Mouse (Mus musculus) liver, embryonic 16.5 days (tissue): Measurements from ENCODE around the gene E2f1. TPM values are rescaled to one million over a fixed set of nuclear protein-coding genes. Genes with fewer than 3 reads are reported as not detected.

Source experiments
- ATAC-seq: fragments of 200-750 bp; cut with Nextera tagmentation; 2 replicates; pipeline ENCODE4 v1.8.0; 2017; ENCODE audit warnings: low read depth, mild to moderate bottlenecking, moderate number of reproducible peaks, moderate library complexity
- H3K27ac ChIP-seq: fragments of 300-500 bp; sonication (generic); 2 replicates; pipeline ENCODE4 v1.5.1; 2014; ENCODE audit warnings: mild to moderate bottlenecking, low read length
- H3K27me3 ChIP-seq: fragments of 300-500 bp; sonication (generic); 2 replicates; pipeline ENCODE4 v1.6.1; 2014; ENCODE audit warnings: low read depth, low read length, mixed read lengths; ENCODE audit not compliant: control insufficient read depth, insufficient read depth
- H3K36me3 ChIP-seq: fragments of 300-500 bp; sonication (generic); 2 replicates; pipeline ENCODE4 v1.6.1; 2014; ENCODE audit warnings: mild to moderate bottlenecking; ENCODE audit not compliant: control insufficient read depth, insufficient read depth
- H3K4me1 ChIP-seq: fragments of 300-500 bp; sonication (generic); 2 replicates; pipeline ENCODE4 v1.6.1; 2014; ENCODE audit warnings: low read depth, low read length, mixed read lengths; ENCODE audit not compliant: control insufficient read depth
- H3K4me2 ChIP-seq: fragments of 300-500 bp; sonication (generic); 2 replicates; pipeline ENCODE4 v1.6.1; 2014; ENCODE audit warnings: low read depth, low read length, mixed read lengths
- H3K4me3 ChIP-seq: fragments of 300-500 bp; sonication (generic); 2 replicates; pipeline ENCODE4 v1.5.1; 2014; ENCODE audit warnings: low read depth, mild to moderate bottlenecking, low read length
- H3K9ac ChIP-seq: fragments of 300-500 bp; sonication (generic); 2 replicates; pipeline ENCODE4 v1.6.1; 2014; ENCODE audit warnings: low read depth, low read length
- H3K9me3 ChIP-seq: fragments of 300-500 bp; sonication (generic); replicated peaks from 2 replicates; pipeline ENCODE4 v1.6.1; 2016; ENCODE audit warnings: low read length; ENCODE audit not compliant: control insufficient read depth
- WGBS: fragments of 180-500 bp; shearing (Covaris S2); extraction: QIAGEN DNeasy Blood & Tissue Kit; methylation state at CpG from one replicate; pipeline ENCODE4 v1.1.7; 2014; ENCODE audit not compliant: insufficient replicate concordance; 5-methylcytosine and 5-hydroxymethylcytosine counted together
- polyA plus RNA-seq: library from polyadenylated mRNA; unstranded; fragments of >200 nt; fragmentation: Nextera tagmentation; extraction: Ambion mirVana; gene quantifications from 2 replicates; pipeline ENCODE4 v1.2.1, GENCODE M21; 2015

The E2f1 gene
- polyA plus RNA-seq, 1 experiment from 2014 or later, result 14.5 TPM

DNA sequence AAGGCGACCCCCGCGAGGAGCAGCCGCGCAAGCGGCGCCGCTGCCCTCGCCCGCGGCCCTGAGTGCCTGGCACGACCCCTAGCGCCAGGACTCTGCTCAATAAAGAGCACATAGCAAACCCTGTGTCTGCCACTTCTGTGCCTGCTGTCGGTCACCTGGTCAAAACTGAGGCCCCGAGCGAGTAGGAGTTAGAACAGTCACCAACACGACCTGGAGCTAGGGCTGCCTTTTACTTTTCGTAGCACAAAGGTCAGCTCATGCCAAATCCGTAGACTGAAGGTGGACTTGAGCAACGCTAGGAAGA lies 19.9 kb downstream of the E2f1 start:
- peak overlapping the region; percentile 54 for H3K4me3 ChIP-seq
- 0 out of 2 replicates have a peak, but pooled peaks cover 2% of the 10 kb centered on the region for H3K9me3 ChIP-seq
- peak overlapping the region; percentile 79 for H3K4me2 ChIP-seq
- ATAC-seq, result no peak
- no peak overlapping the region for H3K9ac ChIP-seq
- H3K27me3 ChIP-seq, result peaks cover 31% of the 10 kb centered on the region
- H3K4me1 ChIP-seq, result peaks cover 22% of the 10 kb centered on the region
- H3K36me3 ChIP-seq, result no peaks in the 10 kb centered on the region
- 13% methylated on average over 20 of the region's 20 CpGs for WGBS
- no peak overlapping the region for H3K27ac ChIP-seq

DNA sequence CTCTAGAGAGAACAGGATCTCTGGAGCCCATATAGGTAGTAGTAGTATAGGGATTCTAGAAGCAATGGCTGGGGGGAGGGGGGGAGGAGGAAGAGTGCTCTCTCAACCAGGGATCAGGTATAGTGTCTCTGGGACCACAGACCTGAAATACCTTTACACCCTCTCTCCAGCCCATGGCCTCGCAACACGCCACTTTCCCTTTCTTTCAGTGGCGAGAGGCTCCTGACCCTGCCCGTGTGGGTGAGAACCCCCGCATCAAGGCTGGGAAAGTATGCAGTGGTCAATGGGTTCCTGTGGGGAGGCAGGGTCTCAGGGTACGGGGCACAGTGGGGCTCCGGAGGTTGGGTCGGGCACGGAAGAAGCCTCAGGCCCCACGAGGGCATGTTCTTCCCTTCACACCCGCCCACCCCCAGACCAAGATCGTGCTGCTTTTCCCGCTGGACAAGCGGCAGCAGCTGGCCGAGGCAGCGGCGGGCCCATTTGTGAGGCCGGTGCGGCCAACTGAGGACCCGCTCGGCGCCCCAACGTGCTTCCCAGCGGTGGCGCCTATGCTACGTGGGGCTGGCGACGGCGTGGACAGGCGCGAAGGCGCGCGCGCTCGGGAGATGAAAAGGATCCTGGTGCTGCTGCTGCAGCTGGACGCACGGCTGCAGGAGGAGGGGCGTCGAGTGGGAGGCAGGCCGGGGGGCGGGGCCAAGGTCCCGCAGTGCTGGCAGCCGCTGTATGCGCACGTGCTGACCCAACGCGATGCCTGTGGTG lies 20.4 kb downstream of the E2f1 start:
- H3K36me3 ChIP-seq, result no peaks in the 10 kb centered on the region
- 0 out of 2 replicates have a peak, but pooled peaks cover 2% of the 10 kb centered on the region for H3K9me3 ChIP-seq
- peaks cover 22% of the 10 kb centered on the region for H3K4me1 ChIP-seq
- WGBS, result 5% methylated on average over 48 of the region's 48 CpGs
- peak overlapping the region; percentile 79 for H3K4me2 ChIP-seq
- no peak overlapping the region for H3K27ac ChIP-seq
- ATAC-seq, result peak; percentile 56; the same call in 1 of the 2 replicates
- H3K9ac ChIP-seq, result peak overlapping the region; percentile 44; the same call in 1 of the 2 replicates
- peaks cover 31% of the 10 kb centered on the region for H3K27me3 ChIP-seq
- peak overlapping the region; percentile 54 for H3K4me3 ChIP-seq

DNA sequence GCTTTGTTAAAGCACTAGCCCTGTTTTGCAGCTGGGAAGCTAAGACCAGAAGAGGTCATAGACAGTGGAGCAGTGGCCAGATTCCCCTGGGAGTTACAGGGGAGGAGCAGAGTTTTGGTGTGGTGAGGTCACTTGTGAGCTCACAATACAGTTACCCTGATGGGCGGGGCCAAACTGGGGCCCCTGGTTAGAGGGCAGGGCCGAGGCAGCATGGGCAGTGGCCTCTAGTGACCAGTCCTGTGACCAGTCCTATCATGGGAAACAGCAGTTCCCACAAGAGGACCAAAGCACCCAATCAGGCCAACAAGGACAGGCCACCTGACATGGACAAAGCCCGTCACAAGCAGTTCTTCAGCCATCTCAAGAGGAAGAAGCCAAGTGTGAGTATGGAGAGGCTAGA lies 21.0 kb downstream of the E2f1 start:
- H3K9me3 ChIP-seq, result 0 out of 2 replicates have a peak, but pooled peaks cover 2% of the 10 kb centered on the region
- H3K36me3 ChIP-seq, result no peaks in the 10 kb centered on the region
- 44% methylated on average over 3 of the region's 3 CpGs for WGBS
- H3K9ac ChIP-seq, result no peak overlapping the region
- peak; percentile 66 for ATAC-seq
- H3K4me2 ChIP-seq, result peak overlapping the region; percentile 79; the same call in 1 of the 2 replicates
- H3K4me3 ChIP-seq, result peak overlapping the region; percentile 54; the same call in 1 of the 2 replicates
- H3K27ac ChIP-seq, result no peak overlapping the region
- H3K4me1 ChIP-seq, result peaks cover 22% of the 10 kb centered on the region
- peaks cover 31% of the 10 kb centered on the region for H3K27me3 ChIP-seq

DNA sequence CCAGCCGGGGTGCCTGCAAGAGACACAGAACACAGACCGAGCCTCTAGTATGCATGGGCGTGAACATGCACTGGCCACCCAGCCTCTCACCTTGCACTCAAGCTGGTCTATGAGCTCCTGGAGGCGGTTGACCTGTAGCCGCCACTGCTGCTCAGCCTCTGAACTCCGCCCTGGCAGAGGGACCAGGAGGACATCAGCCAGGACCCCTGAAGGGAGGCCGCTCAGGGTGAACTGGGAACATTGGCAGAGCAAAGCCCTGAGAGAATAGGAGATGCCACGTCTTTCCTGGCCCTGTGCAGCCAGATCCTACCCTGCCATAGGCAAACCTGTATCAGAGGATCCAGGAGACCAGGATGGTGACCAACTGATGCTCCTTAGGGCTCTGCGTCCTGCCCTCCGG lies 23.0 kb downstream of the E2f1 start, which contains the start of gene 1700003F12Rik:
TSS of gene 1700003F12Rik (plus strand) at position 375 of the 400 bp plus-strand sequence.
- Histone ChIP-seq H3K9ac (no peak within 1 kb of the TSS), H3K9me3 (0 out of 2 replicates have a peak, but pooled peaks cover 2% of the 10 kb centered on the region), H3K27me3 (peaks cover 27% of the 10 kb centered on the region), H3K4me2 (no peak within 1 kb of the TSS), H3K4me3 (no peak within 1 kb of the TSS), H3K36me3 (no peaks in the 10 kb centered on the region), H3K27ac (no peak within 1 kb of the TSS), H3K4me1 (peaks cover 10% of the 10 kb centered on the region)
- ATAC-seq, result no peak
- 79% methylated on average over 10 of the region's 10 CpGs for WGBS

DNA sequence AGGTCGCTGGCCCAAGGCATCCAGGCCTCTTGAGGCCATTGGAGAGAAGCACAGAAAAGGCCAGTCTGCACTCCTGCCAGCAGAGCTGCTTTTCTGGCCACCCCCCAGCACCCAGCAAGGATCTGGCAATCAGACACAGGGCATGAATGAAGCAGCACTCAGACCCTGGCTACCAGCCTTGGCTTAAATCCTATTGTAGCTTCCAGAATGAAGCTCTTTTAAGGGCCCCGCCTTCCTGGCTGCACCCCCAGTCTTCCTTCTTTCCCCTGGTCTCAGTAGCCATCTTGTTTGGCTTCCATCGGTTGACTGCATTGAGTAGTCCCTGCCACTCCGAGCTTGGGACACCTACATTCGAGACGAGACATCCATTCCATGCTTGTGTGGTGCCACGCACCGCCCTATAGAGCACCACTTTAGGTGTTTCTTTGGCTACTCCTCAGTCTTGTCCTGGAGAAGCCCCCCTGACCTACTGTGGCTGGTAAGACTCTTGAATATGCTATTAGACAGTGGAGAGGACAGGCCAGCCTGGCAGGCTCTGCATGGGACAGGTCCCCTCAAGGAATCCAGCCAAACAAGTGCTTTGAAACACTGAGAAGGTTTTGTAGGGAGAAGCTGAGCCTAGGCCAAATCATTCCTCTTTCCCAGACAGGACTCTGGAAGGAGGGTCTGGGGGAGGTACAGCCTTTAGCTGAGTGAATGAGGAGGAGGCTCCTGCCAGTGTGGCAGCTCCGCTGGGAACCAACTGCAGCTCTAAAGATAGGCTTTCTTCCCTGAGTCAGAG lies 25.9 kb downstream of the E2f1 start:
- ATAC-seq, result no peak
- no peaks in the 10 kb centered on the region; the same call in 1 of the 2 replicates for H3K4me1 ChIP-seq

DNA sequence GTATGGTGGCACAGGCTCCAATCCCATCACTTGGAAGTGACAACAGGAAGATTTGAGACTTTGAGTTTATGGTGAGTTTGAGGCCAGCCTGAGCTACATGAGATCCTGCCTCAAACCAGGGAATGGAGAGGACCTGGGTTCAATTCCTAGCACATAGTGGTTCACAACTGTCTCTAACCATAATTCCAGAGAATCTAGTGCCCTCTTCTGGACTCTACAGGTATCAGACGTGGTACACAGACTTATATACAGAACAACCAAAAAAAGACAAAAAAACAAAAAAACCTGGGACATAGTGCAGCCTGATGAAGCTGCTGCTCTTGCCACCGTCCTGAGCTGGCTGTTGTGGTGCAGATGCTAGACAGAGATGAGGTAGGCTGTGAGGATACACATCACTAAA lies 28.1 kb downstream of the E2f1 start:
- Histone ChIP-seq H3K36me3 (0 out of 2 replicates have a peak, but pooled peaks cover 2% of the 10 kb centered on the region), H3K9me3 (no peaks in the 10 kb centered on the region), H3K27me3 (no peaks in the 10 kb centered on the region), H3K27ac (no peak overlapping the region), H3K4me3 (no peak overlapping the region), H3K4me1 (no peaks in the 10 kb centered on the region; the same call in 1 of the 2 replicates), H3K4me2 (no peak overlapping the region), H3K9ac (no peak overlapping the region)
- no peak for ATAC-seq
- WGBS, result 61% methylated on average over 2 of the region's 2 CpGs

More for the DNA sequence above, 25.9 kb downstream of the E2f1 start:
- no peaks in the 10 kb centered on the region for H3K36me3 ChIP-seq
- 82% methylated on average over 9 of the region's 9 CpGs for WGBS
- H3K9ac ChIP-seq, result no peak overlapping the region
- no peak overlapping the region for H3K4me2 ChIP-seq
- no peak overlapping the region for H3K27ac ChIP-seq
- H3K9me3 ChIP-seq, result no peaks in the 10 kb centered on the region
- 0 out of 2 replicates have a peak, but pooled peaks cover under 1% of the 10 kb centered on the region for H3K27me3 ChIP-seq
- H3K4me3 ChIP-seq, result no peak overlapping the region

DNA sequence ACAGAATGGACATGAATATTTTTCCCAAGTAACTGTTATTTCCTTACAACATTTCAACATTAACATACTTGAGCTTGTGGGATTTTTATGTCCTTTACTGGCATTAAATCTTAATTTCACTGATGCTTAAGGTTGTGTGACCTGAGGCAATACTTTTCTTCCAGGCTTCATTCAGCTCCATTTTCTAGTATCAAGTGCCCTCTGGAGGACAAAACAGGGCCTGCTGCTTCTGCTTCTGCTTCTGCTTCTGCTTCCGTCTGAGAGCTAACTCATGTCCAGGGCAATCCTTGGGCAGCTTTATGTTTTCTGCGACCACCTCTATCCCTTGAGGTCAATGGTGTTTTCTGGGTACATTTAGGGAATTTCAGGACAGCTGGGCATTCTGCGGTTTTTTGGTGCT lies 30.0 kb downstream of the E2f1 start:
- no peak for ATAC-seq
- no peaks in the 10 kb centered on the region; the same call in 1 of the 2 replicates for H3K4me1 ChIP-seq
- no peaks in the 10 kb centered on the region for H3K9me3 ChIP-seq
- no peak overlapping the region for H3K4me2 ChIP-seq
- no peak overlapping the region for H3K27ac ChIP-seq
- no peak overlapping the region for H3K9ac ChIP-seq
- 0 out of 2 replicates have a peak, but pooled peaks cover 4% of the 10 kb centered on the region for H3K36me3 ChIP-seq
- WGBS, result 67% methylated on average over 3 of the region's 3 CpGs
- no peaks in the 10 kb centered on the region for H3K27me3 ChIP-seq
- no peak overlapping the region for H3K4me3 ChIP-seq

DNA sequence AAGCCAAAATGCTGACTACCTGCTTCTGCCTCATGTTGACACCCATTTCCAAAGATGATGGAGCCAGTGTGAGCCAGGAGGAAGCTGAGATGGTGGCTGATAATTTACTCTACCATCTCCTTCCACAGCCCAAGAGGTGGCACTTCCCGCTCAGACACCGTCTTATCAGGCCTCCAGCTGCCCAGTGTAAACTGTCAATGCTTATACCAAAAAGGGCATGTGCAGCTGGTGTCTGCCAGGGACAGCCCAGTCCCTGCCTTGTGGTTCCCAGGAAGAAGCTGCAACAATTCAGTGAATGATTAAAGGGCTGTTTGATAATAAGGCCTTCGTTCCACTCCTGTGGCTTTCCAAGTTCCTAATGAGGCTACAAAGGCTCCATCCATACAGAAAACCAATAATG lies 31.0 kb downstream of the E2f1 start:
- H3K4me2 ChIP-seq, result no peak overlapping the region
- no peaks in the 10 kb centered on the region; the same call in 1 of the 2 replicates for H3K4me1 ChIP-seq
- H3K4me3 ChIP-seq, result no peak overlapping the region
- WGBS, result 18% methylated on average over 3 of the region's 3 CpGs
- ATAC-seq, result 0 out of 2 replicates have a peak, but pooled peaks have one; percentile 51
- no peak overlapping the region for H3K9ac ChIP-seq
- no peak overlapping the region for H3K27ac ChIP-seq
- H3K9me3 ChIP-seq, result no peaks in the 10 kb centered on the region
- 0 out of 2 replicates have a peak, but pooled peaks cover 4% of the 10 kb centered on the region for H3K36me3 ChIP-seq
- no peaks in the 10 kb centered on the region for H3K27me3 ChIP-seq
